In genomic region chr16:95728453-95729435, GRCm38 (mm10) we compare ENCODE assay signal across 9 mouse cellular contexts. TPM values are rescaled to one million over a fixed set of nuclear protein-coding genes. Genes with fewer than 3 reads are reported as not detected.
DNase-seq lines count a peak whose midpoint lies in the region; ATAC-seq lines count a peak whose summit lies in the region.
"Had no signal": no experiment of that assay in that cellular context is flagged by ENCODE, and none has a peak within 500 bp of the region (broad histone marks: within the 10 kb centered on the region; RNA-seq: fewer than 3 reads in every experiment).

No protein-coding gene starts in this region.

- no peak overlapping the region for H3K4me2 ChIP-seq in intestine, embryonic 15.5 days (replicated peaks)
- H3K4me2 ChIP-seq: embryonic facial prominence, embryonic 13.5 days had no signal

- no peak overlapping the region for H3K27ac ChIP-seq in intestine, embryonic 15.5 days
- H3K27ac ChIP-seq: embryonic facial prominence, embryonic 13.5 days had no signal

- H3K4me3 ChIP-seq in intestine, embryonic 15.5 days (replicated peaks) = no peak overlapping the region
- H3K4me3 ChIP-seq: embryonic facial prominence, embryonic 13.5 days had no signal

- H3K9me3 ChIP-seq in intestine, embryonic 15.5 days = no peaks in the 10 kb centered on the region
- H3K9me3 ChIP-seq: embryonic facial prominence, embryonic 13.5 days had no signal

- 67% methylated on average over 10 of the region's 10 CpGs for WGBS in intestine, embryonic 15.5 days

- no peaks in the 10 kb centered on the region for H3K4me1 ChIP-seq in intestine, embryonic 15.5 days (replicated peaks)

- peak; percentile 42 for DNase-seq in thymus, postnatal 0 days (ENCODE audit: low spot score)
- no peak for DNase-seq in thymus, postnatal 14 days
- peak; percentile 83 for DNase-seq in c-Kit-positive CD71-negative TER-119-negative erythroid progenitor cells, embryonic 14.5 days (ENCODE audit: low read depth)
- no peak for DNase-seq in frontal cortex, postnatal 14 days (ENCODE audit: low spot score in 2 of 2)
- DNase-seq in ovary, postnatal 10 days (ENCODE audit: low spot score) = no peak
- no peak for DNase-seq in right cerebral cortex, postnatal 25 days

- H3K9ac ChIP-seq in intestine, embryonic 15.5 days = no peak overlapping the region
- H3K9ac ChIP-seq: embryonic facial prominence, embryonic 13.5 days had no signal

- ATAC-seq in intestine, embryonic 15.5 days = peak; percentile 70; the same call in 1 of the 2 replicates
- ATAC-seq in megakaryocyte, adult 5-6 weeks (ENCODE audit: poor library complexity, severe bottlenecking) = peak; percentile 94

- H3K27me3 ChIP-seq in intestine, embryonic 15.5 days (replicated peaks) = no peaks in the 10 kb centered on the region
- H3K27me3 ChIP-seq: embryonic facial prominence, embryonic 13.5 days had no signal

- H3K36me3 ChIP-seq in intestine, embryonic 15.5 days = no peaks in the 10 kb centered on the region
- H3K36me3 ChIP-seq: embryonic facial prominence, embryonic 13.5 days had no signal

RNA-seq across cellular contexts. Expression of gene Ets2, which starts 26.9 kb away (rescaled TPM):
- polyA plus RNA-seq in thymus, postnatal 0 days (2015; fragmentation: Nextera tagmentation; extraction: Ambion mirVana) = 255 and 277 TPM in 2 replicates
- 59.5 and 64.7 TPM in 2 replicates for polyA plus RNA-seq in intestine, embryonic 15.5 days (2015; fragmentation: Nextera tagmentation; extraction: Ambion mirVana)
- 7.6 and 8.7 TPM in 2 replicates for total RNA-seq in megakaryocyte, adult 5-6 weeks (2015)
- total RNA-seq in megakaryocyte, adult 5-6 weeks (2017) = 5.9 TPM in 2 replicates

Comparison
In these comparisons a context has a peak if more than half of its experiments do, and no peak if none do; other contexts are left out.
1. DNase-seq: peak in thymus, postnatal 0 days (single experiment) and c-Kit-positive CD71-negative TER-119-negative erythroid progenitor cells, embryonic 14.5 days (single experiment); none in thymus, postnatal 14 days (single experiment), frontal cortex, postnatal 14 days (0 of 2), ovary, postnatal 10 days (single experiment) and right cerebral cortex, postnatal 25 days (single experiment).